Mouse (Mus musculus) CH12.LX (cell line): Measurements from ENCODE around the gene Matn3.

ENCODE experiments used
- CTCF ChIP-seq, 2 experiments: IDR thresholded peaks in 1 of 2; conservative IDR thresholded peaks in 1 of 2; 2 replicates each; pipeline ENCODE4 v1.5.1; 2011 to 2012; ENCODE audit warnings: low read depth in 2 of 2, low read length in 2 of 2, improper control_type of control experiment in 1 of 2, inconsistent platforms in 1 of 2, mild to moderate bottlenecking in 1 of 2, moderate library complexity in 1 of 2
- GABPA ChIP-seq: IDR thresholded peaks from 2 replicates; pipeline ENCODE4 v1.6.1; 2012; ENCODE audit warnings: low read depth, low read length, improper control_type of control experiment, inconsistent platforms; ENCODE audit not compliant: insufficient replicate concordance
- MAX ChIP-seq: IDR thresholded peaks from 2 replicates; pipeline ENCODE4 v1.6.1; 2011; ENCODE audit warnings: low read length, improper control_type of control experiment
- MAZ ChIP-seq: IDR thresholded peaks from 2 replicates; pipeline ENCODE4 v1.6.1; 2012; ENCODE audit warnings: low read depth, mild to moderate bottlenecking, inconsistent platforms, low read length, improper control_type of control experiment, moderate library complexity
- MEF2A ChIP-seq: IDR thresholded peaks from 2 replicates; pipeline ENCODE4 v1.6.1; 2014; ENCODE audit warnings: low read depth, mild to moderate bottlenecking, inconsistent platforms, low read length, improper control_type of control experiment, borderline replicate concordance
- POLR2A ChIP-seq: IDR thresholded peaks from 2 replicates; pipeline ENCODE4 v1.6.1; 2011; ENCODE audit warnings: low read depth, mild to moderate bottlenecking, improper control_type of control experiment, low read length

GRCm38 (mm10) chr12:8912860-8913685, 34.7 kb upstream of the Matn3 start:
- TF ChIP-seq CTCF (conservative IDR thresholded peaks at IDR 0.05 in 1 of 2, IDR thresholded peaks at IDR 0.05 in 1 of 2; ENCODE audit: low read depth in 2 of 2, low read length in 2 of 2) = no peak
- no peak for TF ChIP-seq MAZ
- TF ChIP-seq MEF2A = no peak
- no peak for TF ChIP-seq GABPA
- TF ChIP-seq MAX = no peak
- no peak for TF ChIP-seq POLR2A
